Mouse (Mus musculus) frontal cortex, postnatal 10 days (tissue): Measurements from ENCODE around the gene Lpxn.

Experiments
- DNase-seq, 2 experiments: peaks; one replicate each; pipeline ENCODE4 v3.0.0; 2022; ENCODE audit warnings: low spot score in 2 of 2, mixed read lengths in 1 of 2

Gene Lpxn

DNA sequence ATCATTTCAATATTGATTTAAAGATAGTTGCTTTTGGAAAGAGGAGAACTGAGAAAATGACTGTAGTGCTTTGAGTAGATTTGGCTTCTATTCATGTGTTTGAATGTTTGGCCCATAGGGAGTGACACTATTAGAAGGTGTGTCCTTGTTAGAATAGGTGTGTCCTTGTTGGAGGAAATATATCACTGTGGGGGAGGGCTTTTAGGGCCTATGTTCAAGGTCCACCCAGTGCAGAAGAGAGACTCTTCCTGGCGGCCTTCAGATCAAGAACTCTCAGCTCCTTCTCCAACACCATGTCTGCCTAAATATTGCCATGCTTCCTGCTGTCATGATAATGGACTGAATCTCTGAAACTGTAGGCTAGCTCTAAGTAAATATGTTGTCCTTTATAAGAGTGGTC lies 8.2 kb downstream of the Lpxn start:
- no peak for DNase-seq

DNA sequence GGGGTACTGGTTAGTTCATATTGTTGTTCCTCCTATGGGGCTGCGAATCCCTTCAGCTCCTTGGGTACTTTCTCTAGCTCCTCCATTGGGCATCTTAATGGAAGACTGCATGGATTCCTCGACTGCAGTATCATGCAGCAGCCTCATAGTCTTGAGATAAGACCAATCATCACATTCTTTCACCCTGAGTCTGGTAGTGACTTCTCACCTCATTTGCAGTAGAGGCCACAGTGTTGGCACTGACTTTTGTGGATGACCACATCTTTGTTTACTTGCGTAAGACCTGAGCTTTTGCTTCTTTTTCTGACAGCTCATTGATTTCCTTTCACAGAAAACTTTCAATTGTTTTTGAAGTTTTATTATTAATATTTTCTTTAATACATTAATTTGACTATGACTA lies 9.7 kb downstream of the Lpxn start:
- no peak for DNase-seq

DNA sequence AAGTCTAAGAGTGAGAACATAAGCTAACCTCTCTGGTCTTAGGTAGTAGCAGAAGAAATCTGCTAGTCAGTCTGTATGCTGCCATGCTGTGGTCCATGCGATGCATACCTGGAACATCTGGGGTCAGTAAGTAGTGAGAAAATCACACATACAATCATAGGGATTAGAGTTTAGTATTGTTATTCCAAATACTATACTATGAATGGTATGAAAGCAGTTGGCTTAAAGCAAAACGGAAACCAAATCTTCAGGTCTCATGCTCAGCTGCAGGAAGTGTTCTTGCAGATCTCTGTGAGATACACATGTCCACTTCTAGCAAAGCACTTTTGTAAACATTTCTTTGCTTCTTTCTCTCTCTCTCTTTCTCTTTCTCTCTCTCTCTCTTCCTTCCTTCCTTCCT lies 10.2 kb downstream of the Lpxn start:
- DNase-seq: no peak

DNA sequence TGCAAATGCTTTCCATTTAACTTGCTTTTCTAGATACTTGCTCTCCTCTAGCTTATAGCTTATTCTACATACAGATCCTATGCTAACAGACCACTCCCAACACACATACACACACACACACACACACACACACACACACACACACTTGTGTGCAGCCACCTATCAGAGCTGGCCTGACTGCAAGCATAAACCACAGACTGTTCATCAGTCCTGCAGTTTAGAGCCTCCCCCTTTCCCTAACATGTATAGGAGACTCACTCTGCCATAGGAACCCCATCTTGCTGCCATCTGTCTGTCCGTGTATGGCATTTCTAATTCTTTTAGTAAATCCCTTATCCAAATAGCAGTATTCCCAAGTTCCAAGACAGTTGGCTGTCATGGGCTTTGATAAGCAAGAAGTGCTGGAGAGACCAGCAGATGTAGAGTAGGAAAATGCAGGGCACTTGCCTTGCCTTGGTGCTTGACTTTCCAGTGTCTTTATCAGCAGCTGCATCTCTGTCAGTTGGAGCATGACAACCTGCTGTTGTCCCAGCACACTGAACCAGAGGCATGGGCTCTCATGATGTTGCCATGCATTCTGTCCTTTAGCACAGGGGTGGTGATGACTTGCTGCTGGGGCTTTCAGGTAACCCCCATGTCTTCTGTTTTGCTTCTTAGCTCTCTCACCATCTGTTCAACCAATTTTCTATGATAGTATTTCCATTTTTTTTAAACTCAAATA lies 16.8 kb downstream of the Lpxn start:
- no peak for DNase-seq

DNA sequence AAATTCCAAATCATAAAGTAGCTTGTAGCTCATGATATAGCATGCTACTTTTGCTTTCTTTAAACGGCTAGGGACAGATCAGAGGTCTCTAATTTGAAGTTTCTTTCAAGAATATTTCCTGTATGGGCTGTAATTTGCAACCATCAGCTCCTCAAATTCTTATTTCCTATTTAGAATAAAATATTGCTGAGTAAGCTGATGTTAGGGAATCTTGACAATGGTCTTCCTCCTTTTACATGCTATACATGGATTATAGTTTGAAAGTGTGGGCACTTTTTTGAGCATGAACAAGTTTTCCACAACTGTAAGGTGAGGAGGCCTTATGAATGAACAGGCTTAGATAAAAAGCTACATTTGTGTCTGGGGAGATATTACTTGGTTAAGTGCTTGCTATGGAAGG lies 17.9 kb downstream of the Lpxn start:
- no peak for DNase-seq

DNA sequence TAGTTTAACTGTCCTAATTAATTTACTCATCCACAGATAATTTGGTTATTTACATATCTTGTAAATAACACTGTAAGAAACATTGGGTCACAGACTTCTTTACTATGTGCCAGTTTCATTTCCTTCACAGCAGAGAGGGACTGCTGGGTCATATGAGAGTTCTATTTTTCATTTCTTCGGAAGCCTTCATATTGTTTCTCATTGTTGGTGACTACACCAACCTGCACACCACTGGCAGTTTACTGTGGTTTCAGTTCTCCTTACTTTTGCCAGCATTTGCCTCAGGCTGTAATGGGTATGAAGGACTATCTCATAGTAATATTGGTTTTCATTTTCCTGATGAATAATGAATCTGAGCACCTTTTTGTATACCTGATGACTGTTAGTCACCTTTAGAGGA lies 22.5 kb downstream of the Lpxn start:
- no peak for DNase-seq

DNA sequence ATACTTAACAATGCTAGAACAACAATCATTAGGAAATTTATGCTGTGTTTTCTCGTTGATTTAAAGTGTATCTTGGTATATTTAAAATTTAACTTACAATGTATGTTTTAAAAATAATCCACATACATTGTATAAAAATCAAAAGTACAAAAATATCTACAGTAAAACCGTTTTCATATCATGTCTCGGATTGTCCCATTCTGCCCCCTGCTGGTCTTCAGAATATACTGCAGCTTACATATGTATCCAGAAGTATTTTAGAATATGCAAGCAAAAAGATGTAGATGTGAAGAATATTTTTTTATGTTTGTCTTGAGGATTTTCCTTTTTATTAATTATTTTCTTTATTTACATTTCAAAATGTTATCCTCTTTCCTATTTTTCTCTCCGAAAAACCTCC lies 24.4 kb downstream of the Lpxn start:
- no peak for DNase-seq

GRCm38 (mm10) chr19:12824549-12824948 lies 28.6 kb downstream of the Lpxn start:
- no peak for DNase-seq

DNA sequence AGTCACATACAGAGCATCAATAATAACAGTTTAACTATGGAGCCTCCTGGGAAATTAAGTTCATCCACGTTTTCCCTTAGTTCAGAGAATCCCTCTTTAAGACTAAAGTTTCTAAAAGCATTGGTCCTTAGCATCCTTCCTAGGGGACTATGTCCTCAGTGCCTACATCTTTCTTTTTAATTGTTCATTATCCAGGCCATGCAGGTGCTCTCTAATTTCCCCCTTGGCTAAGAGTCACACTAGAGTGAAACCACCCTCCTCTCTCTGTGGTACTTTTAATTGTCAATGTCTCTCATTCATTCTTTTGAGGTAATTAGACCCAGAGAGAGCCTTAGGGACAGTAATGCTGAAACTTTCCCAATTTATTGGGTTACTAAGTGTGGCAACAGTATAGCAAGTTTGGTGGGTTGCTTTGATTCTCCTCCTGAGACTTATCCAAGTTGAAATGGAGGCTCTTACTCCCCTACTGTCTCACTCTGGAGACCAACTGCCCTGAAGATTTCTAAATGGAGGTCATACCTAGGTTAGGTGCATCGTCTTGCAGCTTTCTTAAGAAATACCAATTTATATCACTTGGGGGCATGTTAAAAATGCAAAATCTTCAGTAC lies 34.9 kb downstream of the Lpxn start:
- no peak for DNase-seq

- DNase-seq: no peak
These were observed 35.6 kb downstream of the Lpxn start for GRCm38 (mm10) chr19:12831559-12831958.

- no peak for DNase-seq
These were observed 37.6 kb downstream of the Lpxn start for GRCm38 (mm10) chr19:12833625-12834024.

- DNase-seq: no peak
These were observed 42.5 kb downstream of the Lpxn start for GRCm38 (mm10) chr19:12838507-12838906.

DNA sequence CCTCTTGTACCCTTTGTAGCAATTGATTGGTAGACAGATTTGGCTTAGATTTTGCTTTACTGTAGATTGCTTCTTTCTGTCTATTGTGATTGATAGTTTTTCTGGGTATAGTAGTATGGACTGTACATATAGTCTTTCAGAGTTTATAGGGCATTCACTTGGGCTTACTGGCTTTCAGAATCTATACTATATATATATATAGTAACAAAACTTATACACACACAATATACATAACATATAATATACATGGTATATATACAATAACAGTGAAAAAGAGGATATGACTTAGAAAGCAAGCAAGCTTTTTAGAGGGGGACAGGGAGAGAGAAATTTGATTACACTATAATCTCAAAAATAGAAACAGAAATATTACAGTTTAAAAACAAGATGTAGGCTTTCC lies 50.4 kb downstream of the Lpxn start, which contains the start of gene Gm5244:
TSS of gene Gm5244 (plus strand) at position 301 of the 400 bp plus-strand sequence.
- DNase-seq: no peak

DNA sequence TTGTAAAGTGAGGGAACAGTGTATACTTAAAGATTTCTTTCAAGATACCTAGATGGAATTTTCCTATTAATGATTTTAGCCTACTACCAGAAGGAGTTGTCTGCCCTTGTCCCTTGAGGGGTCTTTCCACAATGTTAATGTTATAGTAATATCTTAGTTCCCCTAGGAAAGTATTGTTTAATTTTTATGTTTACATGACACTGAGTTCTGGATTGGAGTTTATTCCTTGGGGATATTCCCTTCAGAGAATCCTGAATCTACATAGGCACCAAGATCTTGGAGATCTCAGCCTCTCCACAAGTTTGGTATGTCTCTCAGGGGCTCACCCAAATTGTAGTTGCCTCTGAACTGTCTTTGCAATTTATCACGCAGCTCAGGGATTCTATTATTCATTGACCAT lies 61.0 kb downstream of the Lpxn start, which contains the start of gene Olfr1444:
TSS of gene Olfr1444 (plus strand) at position 301 of the 400 bp plus-strand sequence.
- DNase-seq: no peak
